Mouse (Mus musculus) intestine, embryonic 15.5 days (tissue): ENCODE results near the gene Jtb. TPM values are rescaled to one million over a fixed set of nuclear protein-coding genes. Genes with fewer than 3 reads are reported as not detected.

Experiments
- ATAC-seq: fragments of 200-750 bp; cut with Nextera tagmentation; 2 replicates; pipeline ENCODE4 v1.8.0; 2017; ENCODE audit warnings: moderate TSS enrichment, moderate library complexity
- H3K27ac ChIP-seq: fragments of 300-500 bp; sonication (generic); 2 replicates; pipeline ENCODE4 v1.5.1; 2015; ENCODE audit warnings: mild to moderate bottlenecking, inconsistent platforms
- H3K27me3 ChIP-seq: fragments of 300-500 bp; sonication (generic); replicated peaks from 2 replicates; pipeline ENCODE4 v1.6.1; 2015; ENCODE audit warnings: inconsistent platforms
- H3K36me3 ChIP-seq: fragments of 300-500 bp; sonication (generic); 2 replicates; pipeline ENCODE4 v1.6.1; 2015; ENCODE audit warnings: inconsistent platforms
- H3K4me1 ChIP-seq: fragments of 300-500 bp; sonication (generic); replicated peaks from 2 replicates; pipeline ENCODE4 v1.6.1; 2015; ENCODE audit warnings: inconsistent platforms
- H3K4me2 ChIP-seq: fragments of 300-500 bp; sonication (generic); replicated peaks from 2 replicates; pipeline ENCODE4 v1.6.1; 2015; ENCODE audit warnings: mild to moderate bottlenecking, inconsistent platforms
- H3K4me3 ChIP-seq: fragments of 300-500 bp; sonication (generic); replicated peaks from 2 replicates; pipeline ENCODE4 v1.5.1; 2015; ENCODE audit warnings: inconsistent platforms
- H3K9ac ChIP-seq: fragments of 300-500 bp; sonication (generic); 2 replicates; pipeline ENCODE4 v1.6.1; 2015; ENCODE audit warnings: inconsistent platforms
- H3K9me3 ChIP-seq: fragments of 300-500 bp; sonication (generic); 2 replicates; pipeline ENCODE4 v1.6.1; 2016; ENCODE audit warnings: inconsistent platforms
- WGBS: fragments of 180-500 bp; shearing (Covaris S2); methylation state at CpG from one replicate; pipeline ENCODE4 v1.1.7; 2015; 5-methylcytosine and 5-hydroxymethylcytosine counted together
- polyA plus RNA-seq: library from polyadenylated mRNA; unstranded; fragments of >200 nt; fragmentation: Nextera tagmentation; extraction: Ambion mirVana; gene quantifications from 2 replicates; pipeline ENCODE4 v1.2.1, GENCODE M21; 2015

Gene Jtb
- polyA plus RNA-seq, 1 experiment from 2014 or later = 111 TPM

GRCm38 (mm10) chr3:90265932-90266741, 34.7 kb downstream of the Jtb start:
- Histone ChIP-seq H3K9ac (peak overlapping the region; percentile 89), H3K4me2 (peak overlapping the region; percentile 89), H3K4me3 (peak overlapping the region; percentile 90), H3K27ac (peak overlapping the region; percentile 98), H3K4me1 (peaks cover 17% of the 10 kb centered on the region), H3K27me3 (no peaks in the 10 kb centered on the region), H3K36me3 (peaks cover 19% of the 10 kb centered on the region; the same call in 1 of the 2 replicates), H3K9me3 (no peaks in the 10 kb centered on the region)
- ATAC-seq = no peak; the same call in 1 of the 2 replicates
- WGBS = 27% methylated on average over 16 of the region's 16 CpGs

- no peak overlapping the region for H3K4me3 ChIP-seq
- H3K27me3 ChIP-seq = no peaks in the 10 kb centered on the region
- no peak overlapping the region; the same call in 1 of the 2 replicates for H3K27ac ChIP-seq
- H3K9me3 ChIP-seq = no peaks in the 10 kb centered on the region
- H3K36me3 ChIP-seq = peaks cover 12% of the 10 kb centered on the region; the same call in 1 of the 2 replicates
- 92% methylated on average over 20 of the region's 20 CpGs for WGBS
- peaks cover 17% of the 10 kb centered on the region for H3K4me1 ChIP-seq
- peak overlapping the region; percentile 89 for H3K4me2 ChIP-seq
- no peak overlapping the region; the same call in 1 of the 2 replicates for H3K9ac ChIP-seq
- no peak for ATAC-seq
Measured at GRCm38 (mm10) chr3:90266901-90267775, 35.7 kb downstream of the Jtb start.

GRCm38 (mm10) chr3:90268190-90268589, 36.8 kb downstream of the Jtb start:
- H3K36me3 ChIP-seq = 0 out of 2 replicates have a peak, but pooled peaks cover 4% of the 10 kb centered on the region
- WGBS = 96% methylated on average over 11 of the region's 11 CpGs
- no peak overlapping the region for H3K27ac ChIP-seq
- no peak overlapping the region for H3K4me3 ChIP-seq
- no peak overlapping the region for H3K9ac ChIP-seq
- H3K4me1 ChIP-seq = peaks cover 17% of the 10 kb centered on the region
- ATAC-seq = no peak
- no peak overlapping the region for H3K4me2 ChIP-seq
- no peaks in the 10 kb centered on the region for H3K9me3 ChIP-seq
- no peaks in the 10 kb centered on the region for H3K27me3 ChIP-seq

- no peak overlapping the region for H3K4me2 ChIP-seq
- peaks cover 17% of the 10 kb centered on the region for H3K4me1 ChIP-seq
- 90% methylated on average over 16 of the region's 16 CpGs for WGBS
- H3K27ac ChIP-seq = no peak overlapping the region
- H3K9me3 ChIP-seq = no peaks in the 10 kb centered on the region
- peaks cover 2% of the 10 kb centered on the region; the same call in 1 of the 2 replicates for H3K36me3 ChIP-seq
- no peak overlapping the region for H3K4me3 ChIP-seq
- ATAC-seq = no peak
- H3K27me3 ChIP-seq = no peaks in the 10 kb centered on the region
- no peak overlapping the region for H3K9ac ChIP-seq
Measured at GRCm38 (mm10) chr3:90268971-90269370, 37.6 kb downstream of the Jtb start.

GRCm38 (mm10) chr3:90270784-90271183, 39.4 kb downstream of the Jtb start:
- H3K27ac ChIP-seq = no peak overlapping the region
- peaks cover 9% of the 10 kb centered on the region for H3K4me1 ChIP-seq
- no peaks in the 10 kb centered on the region for H3K9me3 ChIP-seq
- H3K9ac ChIP-seq = no peak overlapping the region
- no peak overlapping the region for H3K4me3 ChIP-seq
- ATAC-seq = no peak
- no peak overlapping the region for H3K4me2 ChIP-seq
- no peaks in the 10 kb centered on the region for H3K27me3 ChIP-seq
- H3K36me3 ChIP-seq = peaks cover 2% of the 10 kb centered on the region; the same call in 1 of the 2 replicates
- 89% methylated on average over 8 of the region's 8 CpGs for WGBS

GRCm38 (mm10) chr3:90272170-90272569, 40.8 kb downstream of the Jtb start:
- no peak overlapping the region for H3K27ac ChIP-seq
- H3K4me3 ChIP-seq = no peak overlapping the region
- no peaks in the 10 kb centered on the region for H3K9me3 ChIP-seq
- H3K4me1 ChIP-seq = no peaks in the 10 kb centered on the region
- ATAC-seq = no peak
- H3K4me2 ChIP-seq = no peak overlapping the region
- H3K36me3 ChIP-seq = peaks cover 2% of the 10 kb centered on the region; the same call in 1 of the 2 replicates
- no peak overlapping the region for H3K9ac ChIP-seq
- WGBS = 59% methylated on average over 9 of the region's 9 CpGs
- H3K27me3 ChIP-seq = no peaks in the 10 kb centered on the region

GRCm38 (mm10) chr3:90273855-90274254, 42.5 kb downstream of the Jtb start:
- ATAC-seq = no peak
- no peaks in the 10 kb centered on the region for H3K4me1 ChIP-seq
- no peak overlapping the region for H3K27ac ChIP-seq
- H3K36me3 ChIP-seq = peaks cover 2% of the 10 kb centered on the region
- H3K27me3 ChIP-seq = no peaks in the 10 kb centered on the region
- no peaks in the 10 kb centered on the region for H3K9me3 ChIP-seq
- H3K4me3 ChIP-seq = no peak overlapping the region
- no peak overlapping the region for H3K4me2 ChIP-seq
- WGBS = 96% methylated on average over 22 of the region's 22 CpGs
- H3K9ac ChIP-seq = no peak overlapping the region

GRCm38 (mm10) chr3:90275286-90275685, 43.9 kb downstream of the Jtb start:
- no peak overlapping the region for H3K9ac ChIP-seq
- H3K36me3 ChIP-seq = peaks cover 11% of the 10 kb centered on the region
- H3K27ac ChIP-seq = no peak overlapping the region
- ATAC-seq = no peak
- H3K4me3 ChIP-seq = no peak overlapping the region
- 91% methylated on average over 11 of the region's 11 CpGs for WGBS
- H3K9me3 ChIP-seq = no peaks in the 10 kb centered on the region
- H3K4me2 ChIP-seq = no peak overlapping the region
- H3K27me3 ChIP-seq = no peaks in the 10 kb centered on the region
- H3K4me1 ChIP-seq = no peaks in the 10 kb centered on the region

- Histone ChIP-seq H3K36me3 (peaks cover 11% of the 10 kb centered on the region), H3K4me3 (no peak overlapping the region), H3K4me2 (no peak overlapping the region), H3K27ac (no peak overlapping the region), H3K9ac (no peak overlapping the region), H3K27me3 (no peaks in the 10 kb centered on the region), H3K4me1 (no peaks in the 10 kb centered on the region), H3K9me3 (no peaks in the 10 kb centered on the region)
- no peak for ATAC-seq
- 58% methylated on average over 16 of the region's 16 CpGs for WGBS
Measured at GRCm38 (mm10) chr3:90276858-90277257, 45.5 kb downstream of the Jtb start.

GRCm38 (mm10) chr3:90277793-90278192, 46.4 kb downstream of the Jtb start:
- H3K4me1 ChIP-seq = no peaks in the 10 kb centered on the region
- no peak overlapping the region for H3K4me2 ChIP-seq
- H3K36me3 ChIP-seq = peaks cover 11% of the 10 kb centered on the region
- 86% methylated on average over 9 of the region's 9 CpGs for WGBS
- ATAC-seq = no peak
- no peaks in the 10 kb centered on the region for H3K9me3 ChIP-seq
- H3K27ac ChIP-seq = no peak overlapping the region
- no peak overlapping the region for H3K4me3 ChIP-seq
- H3K9ac ChIP-seq = no peak overlapping the region
- H3K27me3 ChIP-seq = no peaks in the 10 kb centered on the region

GRCm38 (mm10) chr3:90278211-90278610, 46.8 kb downstream of the Jtb start:
- Histone ChIP-seq H3K36me3 (peaks cover 11% of the 10 kb centered on the region), H3K9me3 (no peaks in the 10 kb centered on the region), H3K4me3 (no peak overlapping the region), H3K4me2 (no peak overlapping the region), H3K27me3 (no peaks in the 10 kb centered on the region), H3K27ac (no peak overlapping the region), H3K4me1 (no peaks in the 10 kb centered on the region), H3K9ac (no peak overlapping the region)
- ATAC-seq = no peak
- 95% methylated on average over 10 of the region's 10 CpGs for WGBS

GRCm38 (mm10) chr3:90279216-90279615, 47.8 kb downstream of the Jtb start:
- H3K27me3 ChIP-seq = no peaks in the 10 kb centered on the region
- no peak overlapping the region for H3K27ac ChIP-seq
- H3K4me1 ChIP-seq = no peaks in the 10 kb centered on the region
- no peaks in the 10 kb centered on the region for H3K9me3 ChIP-seq
- no peak for ATAC-seq
- peaks cover 9% of the 10 kb centered on the region for H3K36me3 ChIP-seq
- no peak overlapping the region for H3K4me2 ChIP-seq
- 88% methylated on average over 9 of the region's 9 CpGs for WGBS
- no peak overlapping the region for H3K4me3 ChIP-seq
- H3K9ac ChIP-seq = no peak overlapping the region
